Mouse (Mus musculus) C2C12 (cell line): ENCODE results near the gene Serpina3i. TPM values are rescaled to one million over a fixed set of nuclear protein-coding genes. Genes with fewer than 3 reads are reported as not detected.
"Not testable (repeated sequence)": the region's sequence is repeated elsewhere in the genome, so short reads cannot be mapped to it uniquely, and the experiment has no call there.

Experiments used
- H3K27me3 ChIP-seq: one replicate; pipeline ENCODE4 v1.6.1; 2011; ENCODE audit not compliant: control insufficient read depth, insufficient read depth, insufficient read length
- H3K36me3 ChIP-seq: one replicate; pipeline ENCODE4 v1.6.1; 2011; ENCODE audit not compliant: control insufficient read depth, insufficient read depth
- H3K4me3 ChIP-seq: one replicate; pipeline ENCODE4 v1.5.1; 2011; ENCODE audit warnings: mild to moderate bottlenecking, control low read depth; ENCODE audit not compliant: poor library complexity, insufficient read depth, severe bottlenecking
- H3K79me2 ChIP-seq: one replicate; pipeline ENCODE4 v1.6.1; 2011; ENCODE audit not compliant: control insufficient read depth, insufficient read depth
- H3K79me3 ChIP-seq: one replicate; pipeline ENCODE4 v1.6.1; 2011; ENCODE audit warnings: low read depth, control low read depth
- H3ac ChIP-seq: one replicate; pipeline ENCODE3; 2011; ENCODE audit warnings: low read depth; ENCODE audit not compliant: control insufficient read depth, insufficient read length
- CEBPB ChIP-seq: IDR thresholded peaks from one replicate; pipeline ENCODE4 v1.6.1; 2011; ENCODE audit warnings: low read depth, mild to moderate bottlenecking, control low read depth, moderate library complexity
- CTCF ChIP-seq: IDR thresholded peaks from one replicate; pipeline ENCODE4 v1.5.1; 2011; ENCODE audit not compliant: control insufficient read depth, insufficient read depth, insufficient read length
- FOSL1 ChIP-seq: IDR thresholded peaks from one replicate; pipeline ENCODE4 v1.8.0; 2011; ENCODE audit warnings: mild to moderate bottlenecking, low read length; ENCODE audit not compliant: poor library complexity, insufficient read depth, severe bottlenecking
- MAX ChIP-seq: IDR thresholded peaks from one replicate; pipeline ENCODE4 v1.6.1; 2011; ENCODE audit warnings: mild to moderate bottlenecking, control low read depth
- MYOD1 ChIP-seq: IDR thresholded peaks from one replicate; pipeline ENCODE4 v1.6.1; 2011; ENCODE audit warnings: low read depth; ENCODE audit not compliant: control insufficient read depth, insufficient read length
- MYOG ChIP-seq: IDR thresholded peaks from one replicate; pipeline ENCODE4 v1.6.1; 2011; ENCODE audit not compliant: control insufficient read depth, insufficient read length; ENCODE audit errors: extremely low read depth
- USF1 ChIP-seq: IDR thresholded peaks from one replicate; pipeline ENCODE4 v1.6.1; 2011; ENCODE audit warnings: low read depth, mild to moderate bottlenecking, control low read depth, moderate library complexity
- polyA plus RNA-seq: library from polyadenylated mRNA; unstranded; fragments of >200 nt; fragmentation: generic; extraction: Trizol; gene quantifications from one replicate; pipeline ENCODE4 v1.2.1, GENCODE M21; 2012; ENCODE audit warnings: missing spikeins

Gene Serpina3i
- polyA plus RNA-seq, 1 experiment = not detected

DNA sequence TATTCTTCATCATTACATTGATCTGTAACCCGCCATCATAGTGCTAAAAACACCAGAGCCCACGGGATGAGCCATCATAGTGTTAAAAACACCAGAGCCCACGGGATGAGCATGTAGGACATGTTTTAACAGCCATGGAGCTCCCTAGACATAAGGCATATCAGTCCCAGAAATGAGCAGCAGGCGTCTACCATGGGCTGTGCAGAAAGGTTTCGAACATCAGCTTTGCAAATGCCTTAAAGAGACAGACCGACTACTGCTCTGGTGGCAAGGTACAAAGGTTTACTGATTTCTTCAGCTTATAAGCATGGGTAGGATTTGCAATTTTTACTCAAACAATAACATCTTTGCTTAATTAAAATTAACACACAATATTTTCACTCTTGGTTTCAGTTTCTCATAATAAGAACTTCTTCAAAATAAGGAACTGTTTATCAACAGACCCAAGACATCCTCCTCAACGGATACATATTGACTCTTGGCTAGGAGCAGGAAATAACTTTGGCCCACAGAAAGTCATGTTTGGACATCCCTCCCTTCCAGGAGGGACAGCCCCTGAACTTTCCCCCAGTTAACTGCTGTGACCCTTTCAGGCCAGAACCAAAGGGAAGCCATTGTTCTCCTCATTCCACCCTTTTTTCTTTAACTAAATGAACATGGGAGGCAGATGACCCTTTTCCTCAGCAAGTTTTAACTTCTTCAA, 38.2 kb upstream of the Serpina3i start:
- no peaks in the 10 kb centered on the region for H3K79me3 ChIP-seq
- H3K4me3 ChIP-seq = no peak overlapping the region
- H3K27me3 ChIP-seq = no peaks in the 10 kb centered on the region
- H3K79me2 ChIP-seq = no peaks in the 10 kb centered on the region
- no peak for TF ChIP-seq MYOG
- TF ChIP-seq CEBPB = no peak
- TF ChIP-seq FOSL1 = no peak
- no peak overlapping the region for H3ac ChIP-seq
- H3K36me3 ChIP-seq = no peaks in the 10 kb centered on the region

DNA sequence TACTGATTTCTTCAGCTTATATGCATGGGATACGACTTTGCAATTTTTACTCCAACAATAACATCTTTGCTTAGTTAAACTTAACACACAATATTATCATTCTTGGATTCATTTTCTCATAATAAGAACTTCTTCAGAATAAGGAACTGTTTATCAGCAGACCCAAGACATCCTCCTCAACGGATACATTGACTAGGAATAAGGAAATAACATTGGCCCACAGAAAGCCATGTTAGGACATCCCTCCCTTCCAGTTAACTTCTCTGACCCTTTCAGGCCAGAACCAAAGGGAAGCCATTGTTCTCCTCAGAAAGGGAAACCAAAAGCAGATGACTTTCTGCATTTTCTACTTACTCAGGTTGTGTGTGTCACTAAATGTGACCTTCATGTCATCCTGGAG, 32.2 kb upstream of the Serpina3i start:
- H3K79me2 ChIP-seq = no peaks in the 10 kb centered on the region
- TF ChIP-seq USF1 = no peak
- no peaks in the 10 kb centered on the region for H3K27me3 ChIP-seq
- no peak overlapping the region for H3ac ChIP-seq
- H3K79me3 ChIP-seq = no peaks in the 10 kb centered on the region
- no peaks in the 10 kb centered on the region for H3K36me3 ChIP-seq
- H3K4me3 ChIP-seq = no peak overlapping the region

- TF ChIP-seq CTCF (no peak), MAX (no peak), MYOD1 (no peak), MYOG (no peak), USF1 (no peak), CEBPB (no peak), FOSL1 (no peak)
- H3K79me2 ChIP-seq = no peaks in the 10 kb centered on the region
- no peak within 1 kb of the TSS for H3K4me3 ChIP-seq
- no peak within 1 kb of the TSS for H3ac ChIP-seq
- no peaks in the 10 kb centered on the region for H3K27me3 ChIP-seq
- no peaks in the 10 kb centered on the region for H3K36me3 ChIP-seq
- no peaks in the 10 kb centered on the region for H3K79me3 ChIP-seq
Measured at GRCm38 (mm10) chr12:104235915-104236314, 27.0 kb upstream of the Serpina3i start, which contains the start of gene Serpina3g. TSS of gene Serpina3g (plus strand) at chr12:104236245.

- not testable (repeated sequence) for H3ac ChIP-seq, H3K4me3 ChIP-seq, H3K36me3 ChIP-seq, H3K27me3 ChIP-seq, H3K79me3 ChIP-seq, H3K79me2 ChIP-seq
Measured at GRCm38 (mm10) chr12:104238048-104238447, 24.9 kb upstream of the Serpina3i start.

GRCm38 (mm10) chr12:104243307-104243706, 19.6 kb upstream of the Serpina3i start:
- no peak overlapping the region for H3ac ChIP-seq

GRCm38 (mm10) chr12:104245092-104245491, 17.8 kb upstream of the Serpina3i start:
- Histone ChIP-seq H3K79me3 (no peaks in the 10 kb centered on the region), H3K79me2 (no peaks in the 10 kb centered on the region), H3K4me3 (no peak overlapping the region), H3ac (no peak overlapping the region), H3K27me3 (no peaks in the 10 kb centered on the region), H3K36me3 (no peaks in the 10 kb centered on the region)
- TF ChIP-seq CTCF = no peak
- no peak for TF ChIP-seq CEBPB
- TF ChIP-seq MYOD1 = no peak
- no peak for TF ChIP-seq MYOG
- TF ChIP-seq USF1 = no peak
- no peak for TF ChIP-seq FOSL1
- no peak for TF ChIP-seq MAX

More at GRCm38 (mm10) chr12:104243307-104243706, 19.6 kb upstream of the Serpina3i start:
- TF ChIP-seq MYOD1 = no peak
- no peak for TF ChIP-seq USF1
- TF ChIP-seq CTCF = no peak
- TF ChIP-seq MYOG = no peak
- TF ChIP-seq FOSL1 = no peak
- TF ChIP-seq MAX = no peak
- TF ChIP-seq CEBPB = no peak
- Histone ChIP-seq H3K79me2 (no peaks in the 10 kb centered on the region), H3K27me3 (no peaks in the 10 kb centered on the region), H3K36me3 (no peaks in the 10 kb centered on the region), H3K79me3 (no peaks in the 10 kb centered on the region), H3K4me3 (no peak overlapping the region)
